Mouse (Mus musculus) kidney, adult 2 months (tissue): ENCODE data around the gene Atp23. TPM values are rescaled to one million over a fixed set of nuclear protein-coding genes. Genes with fewer than 3 reads are reported as not detected.

Experiments used
- DNase-seq: peaks from one replicate; pipeline ENCODE4 v3.0.0; 2021
- H3K27ac ChIP-seq: fragments of 200-500 bp; 2 replicates; pipeline ENCODE4 v1.5.1; 2012; ENCODE audit warnings: low read depth, low read length, control low read depth, inconsistent platforms; ENCODE audit not compliant: insufficient read depth
- H3K27me3 ChIP-seq: fragments of 200-500 bp; replicated peaks from 2 replicates; pipeline ENCODE4 v1.6.1; 2012; ENCODE audit warnings: mild to moderate bottlenecking, moderate library complexity, low read length, inconsistent platforms; ENCODE audit not compliant: control insufficient read depth, insufficient read depth
- H3K36me3 ChIP-seq: fragments of 200-500 bp; 2 replicates; pipeline ENCODE4 v1.6.1; 2012; ENCODE audit warnings: mild to moderate bottlenecking, moderate library complexity, low read length, inconsistent platforms; ENCODE audit not compliant: control insufficient read depth, insufficient read depth
- H3K4me1 ChIP-seq: fragments of 200-500 bp; 2 replicates; pipeline ENCODE4 v1.6.1; 2011; ENCODE audit warnings: low read length; ENCODE audit not compliant: control insufficient read depth, insufficient read depth
- H3K4me3 ChIP-seq: fragments of 200-500 bp; 2 replicates; pipeline ENCODE4 v1.5.1; 2011; ENCODE audit warnings: mild to moderate bottlenecking, low read depth, low read length, control low read depth; ENCODE audit not compliant: insufficient read depth
- CTCF ChIP-seq: fragments of 200-500 bp; conservative IDR thresholded peaks from 2 replicates; pipeline ENCODE4 v1.5.1; 2011; ENCODE audit warnings: low read depth, mild to moderate bottlenecking, control low read depth, low read length, moderate library complexity, mixed read lengths; ENCODE audit not compliant: insufficient read depth, insufficient read length
- POLR2A ChIP-seq: fragments of 200-500 bp; IDR thresholded peaks from one replicate; pipeline ENCODE4 v1.6.1; 2011; ENCODE audit warnings: low read depth, low read length, control low read depth
- WGBS: fragments of 180-500 bp; shearing (Covaris S2); methylation state at CpG from one replicate; pipeline ENCODE4 v1.1.7; 2018; 5-methylcytosine and 5-hydroxymethylcytosine counted together
- polyA plus RNA-seq: library from polyadenylated mRNA; depleted of rRNA; stranded (reverse); fragments of >200 nt; gene quantifications from 2 replicates; pipeline ENCODE4 v1.2.3, GENCODE M21; 2012

Gene Atp23
- polyA plus RNA-seq, 1 experiment = 14.2 TPM

- Histone ChIP-seq H3K4me3 (no peak overlapping the region), H3K27ac (no peak overlapping the region), H3K36me3 (no peaks in the 10 kb centered on the region; the same call in 1 of the 2 replicates), H3K27me3 (no peaks in the 10 kb centered on the region), H3K4me1 (no peaks in the 10 kb centered on the region)
- no peak for DNase-seq
- no peak for TF ChIP-seq CTCF
- TF ChIP-seq POLR2A = no peak
- WGBS = 94% methylated on average over 15 of the region's 15 CpGs
Observed at GRCm38 (mm10) chr10:126894061-126894460, 7.1 kb downstream of the Atp23 start.

- TF ChIP-seq POLR2A (no peak), CTCF (no peak)
- WGBS = 96% methylated on average over 7 of the region's 7 CpGs
- Histone ChIP-seq H3K27me3 (no peaks in the 10 kb centered on the region), H3K36me3 (peaks cover 2% of the 10 kb centered on the region), H3K4me1 (no peaks in the 10 kb centered on the region), H3K4me3 (no peak overlapping the region), H3K27ac (no peak overlapping the region)
- DNase-seq = no peak
Observed at GRCm38 (mm10) chr10:126893145-126893544, 8.0 kb downstream of the Atp23 start.

GRCm38 (mm10) chr10:126873755-126874154, 27.4 kb downstream of the Atp23 start:
- TF ChIP-seq CTCF (no peak), POLR2A (no peak)
- H3K4me1 ChIP-seq = no peaks in the 10 kb centered on the region
- H3K27ac ChIP-seq = no peak overlapping the region
- H3K4me3 ChIP-seq = no peak overlapping the region
- WGBS = 90% methylated on average over 3 of the region's 3 CpGs
- no peaks in the 10 kb centered on the region for H3K27me3 ChIP-seq
- DNase-seq = no peak
- H3K36me3 ChIP-seq = no peaks in the 10 kb centered on the region; the same call in 1 of the 2 replicates

GRCm38 (mm10) chr10:126872256-126872655, 28.9 kb downstream of the Atp23 start:
- no peaks in the 10 kb centered on the region for H3K36me3 ChIP-seq
- H3K4me1 ChIP-seq = no peaks in the 10 kb centered on the region
- no peak overlapping the region for H3K4me3 ChIP-seq
- no peaks in the 10 kb centered on the region for H3K27me3 ChIP-seq
- no peak for DNase-seq
- 59% methylated on average over 5 of the region's 5 CpGs for WGBS
- H3K27ac ChIP-seq = no peak overlapping the region
- TF ChIP-seq CTCF (no peak), POLR2A (no peak)

GRCm38 (mm10) chr10:126869372-126870318, 31.5 kb downstream of the Atp23 start:
- Histone ChIP-seq H3K27me3 (no peaks in the 10 kb centered on the region), H3K4me3 (no peak overlapping the region), H3K27ac (no peak overlapping the region), H3K36me3 (no peaks in the 10 kb centered on the region), H3K4me1 (no peaks in the 10 kb centered on the region)
- TF ChIP-seq POLR2A (no peak), CTCF (peak; percentile 87)
- WGBS = 15% methylated on average over 23 of the region's 23 CpGs
- peak; percentile 72 for DNase-seq

- Histone ChIP-seq H3K36me3 (no peaks in the 10 kb centered on the region), H3K27ac (no peak overlapping the region), H3K4me3 (no peak overlapping the region), H3K4me1 (no peaks in the 10 kb centered on the region), H3K27me3 (no peaks in the 10 kb centered on the region)
- no peak for DNase-seq
- TF ChIP-seq CTCF (no peak), POLR2A (no peak)
- 89% methylated on average over 8 of the region's 8 CpGs for WGBS
Observed at GRCm38 (mm10) chr10:126865284-126865683, 35.9 kb downstream of the Atp23 start.

- WGBS = 56% methylated on average over 12 of the region's 12 CpGs
- H3K4me1 ChIP-seq = no peaks in the 10 kb centered on the region
- no peaks in the 10 kb centered on the region for H3K27me3 ChIP-seq
- H3K4me3 ChIP-seq = no peak overlapping the region
- H3K27ac ChIP-seq = no peak overlapping the region
- no peak for TF ChIP-seq CTCF
- TF ChIP-seq POLR2A = no peak
- no peaks in the 10 kb centered on the region for H3K36me3 ChIP-seq
- no peak for DNase-seq
Observed at GRCm38 (mm10) chr10:126862193-126862592, 39.0 kb downstream of the Atp23 start.
